Mouse (Mus musculus) lung, adult 2 months (tissue): ENCODE measurements at regions not wholly inside any gene's neighbourhood (a gene's known extent, or its start where the extent isn't known, plus 50 kb on each side); places are given as distances from the start of the nearest gene placed in this dataset.

Experiments
- DNase-seq: peaks from one replicate; pipeline ENCODE4 v3.0.0; 2022
- H3K4me1 ChIP-seq: fragments of 200-500 bp; 2 replicates; pipeline ENCODE4 v1.6.1; 2011; ENCODE audit warnings: low read length; ENCODE audit not compliant: control insufficient read depth, insufficient read depth
- H3K4me3 ChIP-seq: fragments of 200-500 bp; replicated peaks from 2 replicates; pipeline ENCODE3; 2011; ENCODE audit warnings: low read depth, mild to moderate bottlenecking, control low read depth, low read length; ENCODE audit errors: extremely low read depth
- CTCF ChIP-seq: fragments of 200-500 bp; IDR thresholded peaks from 2 replicates; pipeline ENCODE4 v1.5.1; 2011; ENCODE audit warnings: mild to moderate bottlenecking, low read length, control low read depth; ENCODE audit not compliant: insufficient read depth
- POLR2A ChIP-seq: fragments of 200-500 bp; IDR thresholded peaks from 2 replicates; pipeline ENCODE4 v1.6.1; 2011; ENCODE audit warnings: low read depth, mild to moderate bottlenecking, control low read depth, low read length, borderline replicate concordance; ENCODE audit errors: extremely low read depth
- WGBS: fragments of 180-500 bp; shearing (Covaris S2); methylation state at CpG from one replicate; pipeline ENCODE4 v1.1.7; 2018; 5-methylcytosine and 5-hydroxymethylcytosine counted together

GRCm38 (mm10) chr6:108969477-108970176, 141.2 kb downstream of the Edem1 start:
- 51% methylated on average over 4 of the region's 4 CpGs for WGBS
- DNase-seq: no peak
- no peaks in the 10 kb centered on the region for H3K4me1 ChIP-seq
- H3K4me3 ChIP-seq: no peak overlapping the region
- TF ChIP-seq POLR2A (no peak), CTCF (no peak)

- no peak for DNase-seq
- WGBS: 70% methylated on average over 4 of the region's 4 CpGs
- Histone ChIP-seq H3K4me3 (no peak overlapping the region), H3K4me1 (no peaks in the 10 kb centered on the region)
- no peak for TF ChIP-seq CTCF
- no peak for TF ChIP-seq POLR2A
These were observed 143.1 kb downstream of the Edem1 start for GRCm38 (mm10) chr6:108971415-108972089.

- no peak for DNase-seq
- 75% methylated on average over 2 of the region's 2 CpGs for WGBS
- TF ChIP-seq POLR2A (no peak), CTCF (no peak)
- Histone ChIP-seq H3K4me1 (no peaks in the 10 kb centered on the region), H3K4me3 (no peak overlapping the region)
These were observed 145.3 kb downstream of the Edem1 start for GRCm38 (mm10) chr6:108973701-108974100.

GRCm38 (mm10) chr6:108989506-108989905, 161.1 kb downstream of the Edem1 start:
- WGBS: 80% methylated on average over 4 of the region's 4 CpGs
- Histone ChIP-seq H3K4me3 (no peak overlapping the region), H3K4me1 (no peaks in the 10 kb centered on the region)
- no peak for DNase-seq
- TF ChIP-seq POLR2A (no peak), CTCF (no peak)

- Histone ChIP-seq H3K4me1 (no peaks in the 10 kb centered on the region), H3K4me3 (no peak overlapping the region)
- 36% methylated on average over 3 of the region's 3 CpGs for WGBS
- DNase-seq: no peak
- TF ChIP-seq CTCF (no peak), POLR2A (no peak)
These were observed 165.3 kb downstream of the Edem1 start for GRCm38 (mm10) chr6:108993743-108994142.

- 42% methylated on average over 2 of the region's 2 CpGs for WGBS
- no peak for DNase-seq
- Histone ChIP-seq H3K4me1 (no peaks in the 10 kb centered on the region), H3K4me3 (no peak overlapping the region)
- TF ChIP-seq POLR2A: no peak
- TF ChIP-seq CTCF: no peak
These were observed 176.0 kb downstream of the Edem1 start for GRCm38 (mm10) chr6:109004443-109004842.

GRCm38 (mm10) chr6:109009364-109009763, 180.9 kb downstream of the Edem1 start:
- WGBS: 91% methylated on average over 3 of the region's 3 CpGs
- TF ChIP-seq POLR2A (no peak), CTCF (no peak)
- H3K4me1 ChIP-seq: no peaks in the 10 kb centered on the region
- H3K4me3 ChIP-seq: no peak overlapping the region
- DNase-seq: no peak

GRCm38 (mm10) chr6:109009793-109010192, 181.4 kb downstream of the Edem1 start:
- 72% methylated on average over 4 of the region's 4 CpGs for WGBS
- Histone ChIP-seq H3K4me1 (no peaks in the 10 kb centered on the region), H3K4me3 (no peak overlapping the region)
- TF ChIP-seq CTCF: no peak
- no peak for TF ChIP-seq POLR2A
- DNase-seq: no peak

GRCm38 (mm10) chr6:109019731-109020130, 191.3 kb downstream of the Edem1 start:
- TF ChIP-seq POLR2A (no peak), CTCF (no peak)
- DNase-seq: no peak
- H3K4me3 ChIP-seq: no peak overlapping the region
- H3K4me1 ChIP-seq: no peaks in the 10 kb centered on the region
- WGBS: 90% methylated on average over 2 of the region's 2 CpGs
